Mouse (Mus musculus) ES-E14 (cell line): ENCODE results near the gene Cacna2d1.

ENCODE experiments used
- CHD2 ChIP-seq: IDR thresholded peaks from 2 replicates; pipeline ENCODE4 v1.6.1; 2014; ENCODE audit warnings: mild to moderate bottlenecking, low read depth, low read length, inconsistent platforms
- HCFC1 ChIP-seq: IDR thresholded peaks from 2 replicates; pipeline ENCODE4 v1.6.1; 2012; ENCODE audit warnings: low read length, inconsistent platforms, borderline replicate concordance; ENCODE audit not compliant: insufficient read depth
- MAFK ChIP-seq: IDR thresholded peaks from 2 replicates; pipeline ENCODE4 v1.6.1; 2014; ENCODE audit warnings: mild to moderate bottlenecking, low read depth, low read length, inconsistent platforms; ENCODE audit not compliant: insufficient read depth
- ZC3H11A ChIP-seq: IDR thresholded peaks from 2 replicates; pipeline ENCODE4 v1.6.1; 2012; ENCODE audit warnings: low read depth, mild to moderate bottlenecking, inconsistent platforms, low read length, borderline replicate concordance

GRCm38 (mm10) chr5:15985228-15985858 is 50.9 kb downstream of the Cacna2d1 start:
- no peak for TF ChIP-seq CHD2
- TF ChIP-seq MAFK = no peak
- no peak for TF ChIP-seq ZC3H11A
- TF ChIP-seq HCFC1 = no peak
